Mouse (Mus musculus) lung, adult 10 weeks (tissue): ENCODE results near the gene Mc3r. TPM values are rescaled to one million over a fixed set of nuclear protein-coding genes. Genes with fewer than 3 reads are reported as not detected.

Experiments used
- polyA plus RNA-seq: library from polyadenylated mRNA; stranded (reverse); fragments of 350-450 nt; fragmentation: Illumina TruSeq; extraction: RNeasy Lipid Tissue Mini Kit (QIAGEN cat#74804); gene quantifications from one replicate; pipeline ENCODE4 v1.2.3, GENCODE M21; 2014; ENCODE audit warnings: low read depth, low replicate concordance; ENCODE audit not compliant: insufficient read depth

Gene Mc3r
- not detected for polyA plus RNA-seq

GRCm38 (mm10) chr2:172248106-172248764 lies at the start of gene Mc3r:
Gene Mc3r (plus strand): TSS chr2:172248492.

Other genes starting within 250 kb of the Mc3r start
- gene Cbln4, start 205.0 kb upstream of the Mc3r start, polyA plus RNA-seq, result not detected
- 14.8 TPM for gene Fam210b, start 97.1 kb downstream of the Mc3r start, polyA plus RNA-seq
- gene Aurka, start 122.0 kb downstream of the Mc3r start, polyA plus RNA-seq, result 0.81 TPM
- gene Cstf1, start 122.2 kb downstream of the Mc3r start, polyA plus RNA-seq, result 9.2 TPM
- gene Cass4, start 145.3 kb downstream of the Mc3r start, polyA plus RNA-seq, result 3.8 TPM
- gene Rtf2, start 192.1 kb downstream of the Mc3r start, polyA plus RNA-seq, result 54.3 TPM
- not detected for gene Gcnt7, start 210.1 kb downstream of the Mc3r start, polyA plus RNA-seq
- not detected for gene Fam209, start 224.0 kb downstream of the Mc3r start, polyA plus RNA-seq